Mouse (Mus musculus) hindbrain, embryonic 13.5 days (tissue): ENCODE data around the gene Mb. TPM values are rescaled to one million over a fixed set of nuclear protein-coding genes. Genes with fewer than 3 reads are reported as not detected.

ENCODE experiments used
- ATAC-seq: fragments of 200-750 bp; cut with Nextera tagmentation; 2 replicates; pipeline ENCODE4 v1.8.0; 2017; ENCODE audit warnings: moderate TSS enrichment; ENCODE audit not compliant: low FRiP score
- H3K27ac ChIP-seq: fragments of 300-500 bp; sonication (generic); 2 replicates; pipeline ENCODE4 v1.5.1; 2015; ENCODE audit warnings: inconsistent platforms, mild to moderate bottlenecking, moderate library complexity
- H3K27me3 ChIP-seq: fragments of 300-500 bp; sonication (generic); 2 replicates; pipeline ENCODE4 v1.6.1; 2015; ENCODE audit warnings: mild to moderate bottlenecking, inconsistent platforms
- H3K36me3 ChIP-seq: fragments of 300-500 bp; sonication (generic); 2 replicates; pipeline ENCODE4 v1.6.1; 2015; ENCODE audit warnings: mild to moderate bottlenecking, inconsistent platforms
- H3K4me1 ChIP-seq: fragments of 300-500 bp; sonication (generic); replicated peaks from 2 replicates; pipeline ENCODE4 v1.6.1; 2015; ENCODE audit warnings: inconsistent platforms
- H3K4me2 ChIP-seq: fragments of 300-500 bp; sonication (generic); 2 replicates; pipeline ENCODE4 v1.6.1; 2015; ENCODE audit warnings: inconsistent platforms, mild to moderate bottlenecking, moderate library complexity
- H3K4me3 ChIP-seq: fragments of 300-500 bp; sonication (generic); 2 replicates; pipeline ENCODE4 v1.5.1; 2015; ENCODE audit warnings: mild to moderate bottlenecking, inconsistent platforms
- H3K9ac ChIP-seq: fragments of 300-500 bp; sonication (generic); 2 replicates; pipeline ENCODE4 v1.6.1; 2015; ENCODE audit warnings: mild to moderate bottlenecking, inconsistent platforms
- H3K9me3 ChIP-seq: fragments of 300-500 bp; sonication (generic); 2 replicates; pipeline ENCODE4 v1.6.1; 2016; ENCODE audit warnings: inconsistent platforms
- WGBS: fragments of 180-500 bp; shearing (Covaris S2); methylation state at CpG from one replicate; pipeline ENCODE4 v1.1.7; 2015; 5-methylcytosine and 5-hydroxymethylcytosine counted together
- polyA plus RNA-seq: library from polyadenylated mRNA; unstranded; fragments of >200 nt; fragmentation: Nextera tagmentation; extraction: Ambion mirVana; gene quantifications from 2 replicates; pipeline ENCODE4 v1.2.1, GENCODE M21; 2015

Gene Mb
- polyA plus RNA-seq, result 0.44 and 0.62 TPM in 2 replicates

DNA sequence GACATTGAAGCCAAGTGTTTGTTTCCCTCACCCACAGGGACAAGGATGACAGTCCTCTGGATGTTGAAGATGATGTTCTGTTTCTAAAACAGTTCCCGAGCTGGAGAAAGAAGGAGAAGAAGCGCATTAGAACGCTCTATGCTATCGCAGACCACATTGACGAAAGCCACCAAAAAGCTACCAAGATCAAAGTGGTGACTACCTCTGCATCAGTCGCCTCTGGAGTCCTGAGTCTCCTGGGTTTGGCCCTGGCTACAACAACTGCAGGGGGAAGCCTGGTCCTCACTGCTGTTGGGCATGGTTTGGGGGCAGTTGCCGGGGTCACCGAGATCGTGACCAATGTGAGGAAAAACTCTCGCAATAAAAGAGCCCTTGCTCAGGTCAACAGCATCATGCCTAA, at the start of gene Mb:
Gene Mb, minus strand, starts transcription at position 101 of the 400 bp plus-strand sequence.
- no peaks in the 10 kb centered on the region for H3K9me3 ChIP-seq
- no peak within 1 kb of the TSS for H3K9ac ChIP-seq
- peaks cover 7% of the 10 kb centered on the region; the same call in 1 of the 2 replicates for H3K4me1 ChIP-seq
- H3K4me2 ChIP-seq, result no peak within 1 kb of the TSS
- no peak within 1 kb of the TSS for H3K4me3 ChIP-seq
- H3K27ac ChIP-seq, result no peak within 1 kb of the TSS
- no peaks in the 10 kb centered on the region for H3K27me3 ChIP-seq
- 89% methylated on average over 10 of the region's 10 CpGs for whole genome bisulfite sequencing
- ATAC-seq, result no peak
- H3K36me3 ChIP-seq, result no peaks in the 10 kb centered on the region

DNA sequence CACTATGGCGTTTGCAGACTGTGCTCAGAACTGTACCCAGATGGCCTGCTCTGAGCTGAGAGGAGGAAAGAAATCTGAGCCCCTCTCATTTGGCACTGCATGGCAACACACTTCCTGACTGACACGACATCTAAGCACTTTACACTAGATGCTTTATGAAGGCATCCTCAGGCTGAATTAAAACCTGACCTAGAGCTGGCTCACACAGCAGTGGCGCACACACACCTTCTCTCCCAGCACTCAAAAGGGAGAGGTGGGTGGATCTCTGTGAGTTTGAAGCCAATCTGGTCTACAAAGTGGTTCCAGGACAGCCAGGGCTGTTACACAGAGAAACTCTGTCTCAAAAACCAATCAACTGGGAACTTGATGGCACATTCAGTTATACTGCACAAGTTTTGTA, 49.3 kb upstream of the Mb start:
- H3K4me3 ChIP-seq, result no peak overlapping the region
- H3K36me3 ChIP-seq, result peaks cover 53% of the 10 kb centered on the region
- no peaks in the 10 kb centered on the region for H3K27me3 ChIP-seq
- no peaks in the 10 kb centered on the region for H3K9me3 ChIP-seq
- no peak for ATAC-seq
- H3K4me2 ChIP-seq, result no peak overlapping the region
- H3K4me1 ChIP-seq, result peaks cover 8% of the 10 kb centered on the region
- 79% methylated on average over 3 of the region's 3 CpGs for WGBS
- H3K9ac ChIP-seq, result no peak overlapping the region
- peak overlapping the region; percentile 35 for H3K27ac ChIP-seq

DNA sequence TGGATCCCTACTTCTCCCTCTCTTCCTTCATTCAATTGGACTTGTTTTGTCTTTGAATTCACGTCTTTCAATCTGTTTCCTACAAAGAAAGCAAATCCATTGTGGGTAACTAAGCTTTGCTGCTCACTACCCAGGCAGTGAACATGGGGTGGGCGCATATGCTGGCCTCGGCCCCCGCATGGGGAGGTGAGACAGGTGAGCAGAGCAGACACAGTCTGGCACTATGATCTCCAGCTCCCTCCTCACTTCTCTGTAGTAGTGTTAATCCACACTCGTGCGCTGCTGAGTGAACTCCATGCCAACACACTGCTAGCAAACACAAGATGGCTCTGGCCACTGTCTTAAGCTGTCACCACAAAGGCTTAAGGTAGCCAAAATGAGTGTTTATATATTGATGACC, 46.9 kb upstream of the Mb start:
- 87% methylated on average over 6 of the region's 6 CpGs for WGBS
- H3K27me3 ChIP-seq, result no peaks in the 10 kb centered on the region
- H3K4me1 ChIP-seq, result no peaks in the 10 kb centered on the region
- peaks cover 70% of the 10 kb centered on the region for H3K36me3 ChIP-seq
- H3K4me2 ChIP-seq, result no peak overlapping the region
- ATAC-seq, result no peak
- H3K27ac ChIP-seq, result 0 out of 2 replicates have a peak overlapping the region, but pooled peaks have one; percentile 5
- H3K9ac ChIP-seq, result no peak overlapping the region
- H3K4me3 ChIP-seq, result no peak overlapping the region
- no peaks in the 10 kb centered on the region for H3K9me3 ChIP-seq

DNA sequence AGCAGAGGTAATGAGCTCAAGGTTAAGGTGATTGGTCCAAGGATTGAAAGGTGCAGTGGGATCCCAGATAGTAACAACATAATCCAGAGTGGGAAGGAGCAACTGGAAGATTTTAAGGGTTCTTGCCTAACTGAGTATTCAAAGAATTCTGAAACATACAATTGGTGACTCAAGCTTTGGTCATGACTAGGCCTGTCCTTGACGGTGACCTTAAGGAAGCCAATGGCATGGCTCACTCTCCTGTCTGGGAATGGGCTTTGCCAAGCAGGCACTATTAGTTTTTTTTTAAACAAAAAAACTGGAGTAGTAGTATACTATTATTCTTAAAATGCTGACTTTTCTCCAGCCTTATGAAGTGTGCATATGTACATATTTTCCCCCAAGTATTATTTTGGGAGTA, 44.7 kb upstream of the Mb start:
- H3K4me2 ChIP-seq, result no peak overlapping the region
- H3K27me3 ChIP-seq, result no peaks in the 10 kb centered on the region
- no peaks in the 10 kb centered on the region for H3K9me3 ChIP-seq
- no peak overlapping the region for H3K4me3 ChIP-seq
- H3K4me1 ChIP-seq, result peaks cover 5% of the 10 kb centered on the region
- no peak for ATAC-seq
- H3K9ac ChIP-seq, result no peak overlapping the region
- no peak overlapping the region for H3K27ac ChIP-seq
- H3K36me3 ChIP-seq, result peaks cover 73% of the 10 kb centered on the region
- WGBS, result 100% methylated on average over 1 of the region's 1 CpGs

DNA sequence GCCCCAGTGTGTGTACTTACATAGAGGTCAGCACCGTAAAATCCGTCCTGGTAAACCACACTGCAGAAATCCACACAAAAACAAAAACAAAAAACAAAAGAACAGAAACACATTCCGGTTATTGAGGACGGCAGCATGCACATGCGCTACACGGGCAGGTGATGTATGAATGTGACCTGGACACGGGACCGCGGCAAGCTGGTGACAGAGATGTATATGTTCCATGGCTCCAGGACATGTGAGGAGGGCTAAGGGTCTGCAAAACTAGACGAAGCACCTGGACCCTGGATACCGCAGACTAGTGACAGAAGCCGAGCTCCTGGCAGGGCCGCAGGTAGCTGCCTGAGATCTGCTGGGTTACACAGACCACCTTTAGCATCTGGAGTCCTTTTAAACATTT, 44.0 kb upstream of the Mb start:
- H3K36me3 ChIP-seq, result peaks cover 69% of the 10 kb centered on the region
- no peak for ATAC-seq
- 93% methylated on average over 13 of the region's 13 CpGs for WGBS

DNA sequence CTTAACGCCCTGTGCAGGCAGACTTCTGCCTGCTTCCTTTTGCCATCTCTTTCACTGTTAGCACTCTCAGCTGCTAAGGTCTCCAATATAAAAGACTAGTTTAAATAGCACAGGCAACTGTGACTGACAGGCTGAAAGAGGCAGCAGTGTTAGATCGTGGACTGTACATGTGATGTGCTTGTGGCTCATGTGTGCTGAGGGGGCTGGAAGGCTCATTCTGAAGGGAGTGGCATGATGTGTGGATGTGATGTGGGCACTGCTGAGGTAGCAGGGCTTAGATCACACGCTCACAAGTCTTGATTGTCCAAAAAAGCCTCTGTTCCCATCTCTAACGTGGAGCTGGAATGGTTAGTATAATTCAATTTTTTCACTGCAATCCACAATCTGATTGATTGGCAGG, 40.9 kb upstream of the Mb start:
- Histone ChIP-seq H3K9me3 (no peaks in the 10 kb centered on the region), H3K4me1 (peaks cover 18% of the 10 kb centered on the region), H3K4me3 (no peak overlapping the region), H3K27ac (peak overlapping the region; percentile 40; the same call in 1 of the 2 replicates), H3K27me3 (no peaks in the 10 kb centered on the region), H3K36me3 (peaks cover 67% of the 10 kb centered on the region), H3K9ac (no peak overlapping the region), H3K4me2 (no peak overlapping the region)
- no peak for ATAC-seq
- whole genome bisulfite sequencing, result 79% methylated on average over 4 of the region's 4 CpGs

More for the DNA sequence above, 44.0 kb upstream of the Mb start:
- Histone ChIP-seq H3K9ac (no peak overlapping the region), H3K4me1 (peaks cover 13% of the 10 kb centered on the region), H3K27me3 (no peaks in the 10 kb centered on the region), H3K9me3 (no peaks in the 10 kb centered on the region), H3K4me3 (no peak overlapping the region), H3K27ac (no peak overlapping the region), H3K4me2 (no peak overlapping the region)

DNA sequence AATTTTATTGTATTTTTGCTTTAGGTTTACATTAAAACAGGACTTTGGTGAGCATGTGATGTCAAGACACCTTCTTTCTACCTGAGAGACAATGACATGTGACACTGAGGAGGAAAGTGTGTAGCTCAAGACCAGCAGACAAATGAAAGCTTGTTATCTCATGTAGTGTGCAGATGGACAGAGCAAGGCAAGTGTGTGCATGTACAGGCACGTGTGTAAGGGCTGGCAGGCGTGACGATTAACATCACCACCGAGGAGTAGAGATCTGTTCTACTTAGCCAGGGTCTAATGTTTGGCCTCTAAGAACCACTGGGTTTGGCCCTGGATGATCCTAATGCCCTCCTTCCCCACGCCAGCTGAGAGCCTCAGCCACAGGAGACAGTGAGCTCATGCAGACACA, 40.1 kb upstream of the Mb start:
- H3K4me2 ChIP-seq, result no peak overlapping the region
- H3K36me3 ChIP-seq, result peaks cover 68% of the 10 kb centered on the region
- H3K9ac ChIP-seq, result no peak overlapping the region
- no peak overlapping the region for H3K4me3 ChIP-seq
- ATAC-seq, result no peak
- H3K27me3 ChIP-seq, result no peaks in the 10 kb centered on the region
- H3K4me1 ChIP-seq, result peaks cover 18% of the 10 kb centered on the region
- WGBS, result 89% methylated on average over 5 of the region's 5 CpGs
- H3K9me3 ChIP-seq, result no peaks in the 10 kb centered on the region
- H3K27ac ChIP-seq, result no peak overlapping the region

DNA sequence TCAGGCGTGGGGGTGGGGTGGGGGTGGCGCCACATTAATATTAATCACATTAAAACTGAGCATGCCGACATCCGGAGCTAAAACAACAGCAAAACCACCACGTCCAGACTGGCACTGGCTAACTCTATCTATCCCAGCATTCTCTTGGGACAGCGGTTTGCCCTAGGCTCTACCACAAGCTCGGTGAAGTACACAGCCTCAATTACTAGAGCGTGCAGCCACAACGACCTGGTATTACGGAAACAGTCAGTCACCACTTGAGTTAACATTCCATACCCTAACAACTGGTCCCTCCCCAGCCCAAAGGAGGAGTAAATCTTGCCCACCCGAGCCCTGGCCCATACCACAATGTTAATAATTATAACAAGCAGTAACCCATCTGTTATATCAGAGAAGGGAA, 38.8 kb upstream of the Mb start:
- WGBS, result 56% methylated on average over 11 of the region's 11 CpGs
- Histone ChIP-seq H3K4me2 (no peak overlapping the region), H3K4me3 (no peak overlapping the region), H3K27me3 (no peaks in the 10 kb centered on the region), H3K9ac (no peak overlapping the region), H3K27ac (0 out of 2 replicates have a peak overlapping the region, but pooled peaks have one; percentile 44), H3K4me1 (peaks cover 18% of the 10 kb centered on the region), H3K36me3 (peaks cover 70% of the 10 kb centered on the region), H3K9me3 (no peaks in the 10 kb centered on the region)
- ATAC-seq, result no peak

DNA sequence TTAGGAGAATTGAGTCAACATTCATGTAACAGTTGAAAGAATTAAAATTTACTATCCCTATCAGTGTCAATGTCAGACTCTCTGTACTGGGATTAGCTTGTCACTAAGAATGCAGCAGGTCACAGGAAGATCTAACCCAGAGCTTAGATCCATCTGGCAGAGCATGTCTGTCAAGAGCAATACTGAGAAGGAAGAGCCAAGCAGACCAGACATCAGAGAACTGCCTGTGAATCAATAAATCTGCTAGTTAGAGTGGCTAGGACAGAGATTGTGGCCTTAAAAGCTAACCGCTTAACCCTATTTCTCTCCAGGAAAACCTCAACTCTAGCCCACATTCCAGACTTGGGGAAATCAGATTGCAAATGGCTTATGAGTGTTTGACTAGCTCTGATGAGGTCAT, 36.0 kb upstream of the Mb start:
- H3K4me3 ChIP-seq, result no peak overlapping the region
- H3K4me1 ChIP-seq, result peaks cover 18% of the 10 kb centered on the region
- no peak overlapping the region for H3K4me2 ChIP-seq
- 97% methylated on average over 1 of the region's 1 CpGs for WGBS
- no peak for ATAC-seq
- H3K9me3 ChIP-seq, result no peaks in the 10 kb centered on the region
- H3K36me3 ChIP-seq, result peaks cover 72% of the 10 kb centered on the region
- no peak overlapping the region for H3K27ac ChIP-seq
- no peaks in the 10 kb centered on the region for H3K27me3 ChIP-seq
- no peak overlapping the region for H3K9ac ChIP-seq

DNA sequence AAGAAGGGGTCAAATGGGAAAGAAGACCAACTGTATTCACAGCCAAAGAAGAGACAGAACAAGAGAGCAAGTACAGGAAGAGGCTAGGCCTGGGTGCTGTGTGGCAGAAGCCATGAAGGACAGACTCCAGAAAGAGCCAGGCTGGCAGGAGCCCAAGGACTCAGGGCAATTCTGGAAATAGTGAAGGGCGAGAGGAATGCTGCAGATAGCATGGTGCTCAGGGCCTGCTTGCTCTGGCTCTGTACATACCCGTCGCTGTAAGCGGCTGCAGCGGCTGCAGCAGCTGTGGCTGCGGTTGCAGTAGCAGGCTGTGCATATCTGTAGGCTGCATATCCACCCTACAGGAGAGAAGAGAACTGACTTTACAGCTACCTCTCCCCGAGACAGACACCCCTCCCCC, 35.3 kb upstream of the Mb start:
- Histone ChIP-seq H3K9me3 (no peaks in the 10 kb centered on the region), H3K27ac (0 out of 2 replicates have a peak overlapping the region, but pooled peaks have one; percentile 35), H3K36me3 (peaks cover 74% of the 10 kb centered on the region), H3K4me1 (peaks cover 18% of the 10 kb centered on the region), H3K4me2 (no peak overlapping the region), H3K4me3 (no peak overlapping the region), H3K27me3 (no peaks in the 10 kb centered on the region), H3K9ac (no peak overlapping the region)
- 91% methylated on average over 7 of the region's 7 CpGs for WGBS
- ATAC-seq, result no peak

DNA sequence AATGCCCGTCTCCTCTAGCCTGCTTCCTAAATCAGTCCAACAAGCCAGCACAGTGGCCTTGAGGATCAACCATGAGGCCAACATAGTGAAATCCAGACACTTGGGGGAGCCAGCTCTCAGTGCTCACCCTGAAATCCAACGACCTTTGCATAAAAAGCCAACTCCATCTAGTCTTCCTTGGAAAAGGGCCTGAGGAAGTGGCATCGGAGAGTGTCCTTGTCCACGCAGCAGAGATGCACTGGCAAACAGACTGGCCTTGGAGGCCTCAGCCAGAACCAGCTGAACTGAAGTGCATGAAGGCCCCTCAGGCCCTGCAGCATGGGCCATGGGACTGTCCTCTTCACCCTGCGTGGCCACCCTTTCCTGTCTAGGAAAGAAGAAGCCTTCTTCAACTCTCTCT, 31.0 kb upstream of the Mb start:
- 91% methylated on average over 5 of the region's 5 CpGs for WGBS
- no peak for ATAC-seq
- H3K9me3 ChIP-seq, result no peaks in the 10 kb centered on the region
- peaks cover 10% of the 10 kb centered on the region; the same call in 1 of the 2 replicates for H3K4me1 ChIP-seq
- no peak overlapping the region for H3K4me3 ChIP-seq
- H3K27ac ChIP-seq, result peak overlapping the region; percentile 18; the same call in 1 of the 2 replicates
- H3K9ac ChIP-seq, result no peak overlapping the region
- H3K36me3 ChIP-seq, result peaks cover 89% of the 10 kb centered on the region
- H3K27me3 ChIP-seq, result no peaks in the 10 kb centered on the region
- H3K4me2 ChIP-seq, result no peak overlapping the region

DNA sequence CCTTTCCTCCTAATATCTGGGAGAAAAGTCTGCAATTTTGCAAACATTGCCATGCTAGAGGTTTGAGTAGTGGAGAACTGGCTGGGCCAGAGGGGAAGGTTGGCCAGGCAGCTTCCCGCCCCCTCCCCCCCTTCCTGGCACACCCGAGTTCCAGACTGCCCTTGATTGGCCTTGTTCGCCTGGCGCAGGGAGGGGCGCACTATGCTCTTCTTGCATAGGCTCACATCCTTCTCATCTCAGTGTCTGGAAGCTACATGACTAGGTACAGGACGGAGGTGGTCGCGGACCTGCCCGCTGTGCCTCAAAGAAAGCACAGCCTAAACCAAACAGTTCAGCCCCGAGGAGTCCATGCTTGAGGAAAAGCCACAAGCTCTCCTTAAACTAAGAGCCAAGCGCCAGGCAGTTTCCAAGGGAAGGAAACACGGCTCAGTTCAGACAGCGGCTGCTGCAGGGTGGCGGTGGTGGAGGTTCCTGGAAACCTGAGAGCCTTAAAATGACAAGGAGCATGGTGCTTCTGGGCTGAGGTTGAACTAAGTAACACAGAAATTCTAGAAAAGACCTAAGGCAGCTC, 30.3 kb upstream of the Mb start:
- Histone ChIP-seq H3K4me1 (peaks cover 10% of the 10 kb centered on the region; the same call in 1 of the 2 replicates), H3K27me3 (no peaks in the 10 kb centered on the region), H3K9ac (no peak overlapping the region), H3K27ac (peak overlapping the region; percentile 18; the same call in 1 of the 2 replicates), H3K9me3 (no peaks in the 10 kb centered on the region), H3K4me2 (no peak overlapping the region), H3K4me3 (no peak overlapping the region), H3K36me3 (peaks cover 90% of the 10 kb centered on the region)
- WGBS, result 83% methylated on average over 14 of the region's 14 CpGs
- no peak for ATAC-seq

DNA sequence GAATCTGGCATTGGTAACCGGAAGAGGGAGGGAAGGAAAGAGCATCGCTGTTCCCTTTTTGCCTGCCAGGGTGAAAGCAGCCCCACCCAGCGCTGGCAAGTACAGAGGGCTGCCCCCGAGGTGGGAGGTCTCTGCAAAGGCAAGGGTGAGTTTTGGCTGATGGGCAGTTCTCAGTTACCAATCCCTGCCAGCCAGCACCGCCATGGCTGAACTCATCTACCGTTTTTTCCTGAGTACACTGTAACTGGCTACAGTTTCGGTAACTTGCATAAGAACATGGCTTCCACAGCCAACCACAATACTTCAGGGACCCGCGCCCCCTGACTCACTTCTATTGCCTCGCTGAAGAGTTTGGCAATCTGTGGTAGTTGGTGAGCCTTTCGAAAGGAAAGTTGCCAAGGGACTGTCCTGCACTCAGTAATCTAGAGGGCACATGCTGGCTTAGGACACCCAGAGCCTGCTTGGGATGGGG, 29.5 kb upstream of the Mb start:
- H3K9ac ChIP-seq, result peak overlapping the region; percentile 26; the same call in 1 of the 2 replicates
- ATAC-seq, result no peak
- 0 out of 2 replicates have a peak overlapping the region, but pooled peaks have one; percentile 12 for H3K27ac ChIP-seq
- H3K9me3 ChIP-seq, result no peaks in the 10 kb centered on the region
- H3K4me2 ChIP-seq, result no peak overlapping the region
- WGBS, result 75% methylated on average over 11 of the region's 11 CpGs
- peaks cover 10% of the 10 kb centered on the region; the same call in 1 of the 2 replicates for H3K4me1 ChIP-seq
- peaks cover 86% of the 10 kb centered on the region for H3K36me3 ChIP-seq
- H3K4me3 ChIP-seq, result no peak overlapping the region
- no peaks in the 10 kb centered on the region for H3K27me3 ChIP-seq
